Mouse (Mus musculus) bone marrow, adult 2 months (tissue): ENCODE data around the gene Dppa2.

Experiments used
- CTCF ChIP-seq: fragments of 200-500 bp; IDR thresholded peaks from 2 replicates; pipeline ENCODE4 v1.5.1; 2011; ENCODE audit warnings: low read length, control low read depth; ENCODE audit not compliant: control insufficient read depth, insufficient read depth
- POLR2A ChIP-seq: fragments of 200-500 bp; IDR thresholded peaks from 2 replicates; pipeline ENCODE4 v1.6.1; 2011; ENCODE audit warnings: low read depth, mild to moderate bottlenecking, control low read depth, low read length, borderline replicate concordance; ENCODE audit not compliant: control insufficient read depth

- TF ChIP-seq POLR2A = no peak
- TF ChIP-seq CTCF = no peak
Measured at GRCm38 (mm10) chr16:48356417-48356816, 52.7 kb downstream of the Dppa2 start.
